Mouse (Mus musculus): Measurements from ENCODE around the gene Lgals8. TPM values are rescaled to one million over a fixed set of nuclear protein-coding genes. Genes with fewer than 3 reads are reported as not detected.

Gene Lgals8
- polyA plus RNA-seq, 1 experiment from 2014 or later: 12.7 TPM

DNA sequence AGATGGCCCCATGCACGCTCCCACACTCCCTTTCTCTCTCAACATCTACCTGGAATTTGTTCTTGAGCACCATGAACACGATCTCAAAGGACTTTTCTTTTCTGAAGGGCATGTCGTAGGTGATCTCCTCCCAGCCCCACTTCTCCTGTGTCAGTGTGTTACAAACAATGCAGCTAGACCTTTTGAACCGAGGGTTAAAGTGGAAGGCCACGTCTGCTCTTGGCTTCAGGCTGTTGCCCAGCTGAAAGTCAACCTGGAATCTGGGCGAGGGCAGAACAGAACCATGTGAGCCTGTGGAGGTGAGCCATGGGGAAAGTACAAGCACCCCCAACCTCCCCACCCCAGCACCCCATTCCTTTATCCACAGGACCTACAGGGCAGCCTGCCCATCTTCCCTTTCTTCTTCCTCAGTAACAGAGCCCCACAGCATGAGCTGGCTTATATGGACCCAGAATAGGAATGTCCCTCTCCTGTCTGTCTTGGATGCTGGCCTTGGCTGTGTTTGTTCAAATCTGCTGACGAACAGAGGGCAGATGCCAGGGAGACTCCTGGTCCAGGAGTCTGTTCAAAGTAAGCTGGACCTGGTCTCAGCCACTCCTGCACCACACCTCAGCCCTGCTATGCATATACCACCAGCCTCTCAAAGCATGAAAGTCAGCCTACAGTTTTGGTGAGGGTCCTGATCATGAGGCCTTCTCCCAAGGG is 9.9 kb downstream of the Lgals8 start:
- Histone ChIP-seq H3K4me3 (ENCODE audit: low read depth, low read length) (no peak overlapping the region), H3K4me2 (no peak overlapping the region), H3K36me3 (ENCODE audit: control insufficient read depth, insufficient read depth, low read length) (0 out of 2 replicates have a peak, but pooled peaks cover 3% of the 10 kb centered on the region), H3K27ac (ENCODE audit: low read depth, low read length) (no peak overlapping the region), H3K27me3 (ENCODE audit: control insufficient read depth, insufficient read depth, low read length) (no peaks in the 10 kb centered on the region), H3K9ac (ENCODE audit: low read depth, low read length) (no peak overlapping the region), H3K9me3 (replicated peaks; ENCODE audit: control insufficient read depth, low read length) (no peaks in the 10 kb centered on the region), H3K4me1 (ENCODE audit: control insufficient read depth, insufficient read depth, low read length) (0 out of 2 replicates have a peak, but pooled peaks cover 2% of the 10 kb centered on the region)
- no peak for ATAC-seq (replicated peaks; ENCODE audit: insufficient number of reproducible peaks, low FRiP score, low TSS enrichment)
- 76% methylated on average over 7 of the region's 7 CpGs for WGBS (ENCODE audit: insufficient replicate concordance)

DNA sequence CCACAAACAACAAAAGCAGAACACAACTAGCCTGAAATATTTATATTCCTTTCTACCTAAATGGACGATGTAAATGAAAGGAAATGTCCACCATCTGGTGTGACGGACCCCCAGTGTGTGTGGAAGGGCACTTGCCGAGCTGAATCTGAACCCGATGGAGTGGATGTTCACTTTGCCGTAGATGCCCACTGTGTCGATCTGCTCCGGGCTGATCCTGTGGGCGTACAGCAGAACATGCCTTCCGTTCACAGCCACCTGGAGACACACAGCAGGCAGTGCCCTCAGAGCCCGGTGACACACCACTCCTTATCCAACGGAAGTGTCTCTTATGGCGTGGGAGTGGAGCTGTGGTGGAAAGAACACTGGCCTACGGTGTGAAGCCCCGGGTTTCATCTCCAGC is 11.6 kb downstream of the Lgals8 start:
- 0 out of 2 replicates have a peak, but pooled peaks cover 2% of the 10 kb centered on the region for H3K4me1 ChIP-seq (ENCODE audit: control insufficient read depth, insufficient read depth, low read length)
- 89% methylated on average over 14 of the region's 14 CpGs for WGBS (ENCODE audit: insufficient replicate concordance)
- H3K27ac ChIP-seq (ENCODE audit: low read depth, low read length): no peak overlapping the region
- no peak overlapping the region for H3K4me3 ChIP-seq (ENCODE audit: low read depth, low read length)
- H3K4me2 ChIP-seq: no peak overlapping the region
- no peak overlapping the region for H3K9ac ChIP-seq (ENCODE audit: low read depth, low read length)
- H3K36me3 ChIP-seq (ENCODE audit: control insufficient read depth, insufficient read depth, low read length): 0 out of 2 replicates have a peak, but pooled peaks cover 3% of the 10 kb centered on the region
- no peak for ATAC-seq (replicated peaks; ENCODE audit: insufficient number of reproducible peaks, low FRiP score, low TSS enrichment)
- H3K27me3 ChIP-seq (ENCODE audit: control insufficient read depth, insufficient read depth, low read length): no peaks in the 10 kb centered on the region
- no peaks in the 10 kb centered on the region for H3K9me3 ChIP-seq (replicated peaks; ENCODE audit: control insufficient read depth, low read length)

GRCm38 (mm10) chr13:12442008-12442587 is 22.6 kb downstream of the Lgals8 start:
- 86% methylated on average over 2 of the region's 2 CpGs for WGBS (ENCODE audit: insufficient replicate concordance)
- no peak overlapping the region for H3K27ac ChIP-seq (ENCODE audit: low read depth, low read length)
- H3K9ac ChIP-seq (ENCODE audit: low read depth, low read length): no peak overlapping the region
- no peak overlapping the region for H3K4me2 ChIP-seq
- H3K27me3 ChIP-seq (ENCODE audit: control insufficient read depth, insufficient read depth, low read length): no peaks in the 10 kb centered on the region
- H3K36me3 ChIP-seq (ENCODE audit: control insufficient read depth, insufficient read depth, low read length): peaks cover 16% of the 10 kb centered on the region
- H3K9me3 ChIP-seq (replicated peaks; ENCODE audit: control insufficient read depth, low read length): no peaks in the 10 kb centered on the region
- no peaks in the 10 kb centered on the region for H3K4me1 ChIP-seq (ENCODE audit: control insufficient read depth, insufficient read depth, low read length)
- H3K4me3 ChIP-seq (ENCODE audit: low read depth, low read length): no peak overlapping the region
- ATAC-seq (replicated peaks; ENCODE audit: insufficient number of reproducible peaks, low FRiP score, low TSS enrichment): no peak; the same call in 1 of the 2 replicates

DNA sequence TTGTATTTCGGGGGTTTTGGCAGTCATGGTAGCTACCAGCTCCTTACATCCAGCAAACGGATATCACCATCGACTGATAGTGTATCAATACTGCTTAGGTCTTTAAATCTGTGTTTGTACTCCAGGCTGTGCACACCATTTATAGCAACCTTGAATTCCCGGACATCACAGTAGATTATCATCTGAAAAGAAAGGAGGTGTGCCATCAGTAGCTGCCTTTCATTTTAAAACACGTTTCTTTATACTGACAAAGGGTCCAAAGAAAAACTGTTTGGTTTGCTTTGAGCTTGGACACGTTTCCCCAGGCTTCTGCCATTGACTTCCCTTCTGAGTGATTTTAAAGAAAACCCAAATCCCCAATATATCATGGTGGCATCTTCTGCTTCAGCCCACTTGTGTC is 23.9 kb downstream of the Lgals8 start:
- Histone ChIP-seq H3K4me1 (ENCODE audit: control insufficient read depth, insufficient read depth, low read length) (no peaks in the 10 kb centered on the region), H3K27ac (ENCODE audit: low read depth, low read length) (no peak overlapping the region), H3K27me3 (ENCODE audit: control insufficient read depth, insufficient read depth, low read length) (no peaks in the 10 kb centered on the region), H3K9ac (ENCODE audit: low read depth, low read length) (no peak overlapping the region), H3K4me3 (ENCODE audit: low read depth, low read length) (no peak overlapping the region), H3K4me2 (no peak overlapping the region), H3K9me3 (replicated peaks; ENCODE audit: control insufficient read depth, low read length) (no peaks in the 10 kb centered on the region), H3K36me3 (ENCODE audit: control insufficient read depth, insufficient read depth, low read length) (peaks cover 18% of the 10 kb centered on the region)
- ATAC-seq (replicated peaks; ENCODE audit: insufficient number of reproducible peaks, low FRiP score, low TSS enrichment): no peak
- 85% methylated on average over 6 of the region's 6 CpGs for WGBS (ENCODE audit: insufficient replicate concordance)

GRCm38 (mm10) chr13:12439586-12439985 is 25.2 kb downstream of the Lgals8 start:
- Histone ChIP-seq H3K4me3 (ENCODE audit: low read depth, low read length) (no peak overlapping the region), H3K36me3 (ENCODE audit: control insufficient read depth, insufficient read depth, low read length) (peaks cover 24% of the 10 kb centered on the region), H3K4me1 (ENCODE audit: control insufficient read depth, insufficient read depth, low read length) (no peaks in the 10 kb centered on the region), H3K27ac (ENCODE audit: low read depth, low read length) (no peak overlapping the region), H3K9me3 (replicated peaks; ENCODE audit: control insufficient read depth, low read length) (no peaks in the 10 kb centered on the region), H3K9ac (ENCODE audit: low read depth, low read length) (no peak overlapping the region), H3K4me2 (no peak overlapping the region), H3K27me3 (ENCODE audit: control insufficient read depth, insufficient read depth, low read length) (no peaks in the 10 kb centered on the region)
- WGBS (ENCODE audit: insufficient replicate concordance): 94% methylated on average over 3 of the region's 3 CpGs
- ATAC-seq (replicated peaks; ENCODE audit: insufficient number of reproducible peaks, low FRiP score, low TSS enrichment): no peak

DNA sequence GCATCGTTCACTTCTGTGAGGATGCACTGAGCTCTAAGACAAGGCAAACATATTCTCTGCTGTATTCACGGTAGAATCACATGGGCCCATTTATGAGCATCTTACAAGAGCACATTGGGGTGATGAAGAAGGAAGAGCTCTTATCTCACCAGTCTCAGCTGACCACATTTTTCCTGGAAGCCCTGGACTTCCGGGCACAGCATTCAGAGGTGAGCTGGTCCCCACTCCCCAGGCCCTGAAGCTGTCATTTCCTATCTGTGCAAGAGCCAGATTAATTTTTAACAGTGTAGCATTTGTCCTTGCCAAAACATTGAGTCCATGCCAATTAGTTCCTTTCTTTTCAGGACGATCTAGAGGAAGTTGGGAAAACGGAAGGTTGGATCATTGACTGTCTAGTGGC is 30.9 kb downstream of the Lgals8 start:
- Histone ChIP-seq H3K27ac (ENCODE audit: low read depth, low read length) (no peak overlapping the region), H3K9ac (ENCODE audit: low read depth, low read length) (no peak overlapping the region), H3K4me1 (ENCODE audit: control insufficient read depth, insufficient read depth, low read length) (no peaks in the 10 kb centered on the region), H3K4me2 (no peak overlapping the region), H3K27me3 (ENCODE audit: control insufficient read depth, insufficient read depth, low read length) (no peaks in the 10 kb centered on the region), H3K36me3 (ENCODE audit: control insufficient read depth, insufficient read depth, low read length) (peaks cover 35% of the 10 kb centered on the region), H3K4me3 (ENCODE audit: low read depth, low read length) (no peak overlapping the region), H3K9me3 (replicated peaks; ENCODE audit: control insufficient read depth, low read length) (no peaks in the 10 kb centered on the region)
- 84% methylated on average over 5 of the region's 5 CpGs for WGBS (ENCODE audit: insufficient replicate concordance)
- no peak for ATAC-seq (replicated peaks; ENCODE audit: insufficient number of reproducible peaks, low FRiP score, low TSS enrichment)

GRCm38 (mm10) chr13:12428556-12428955 is 36.2 kb downstream of the Lgals8 start:
- Histone ChIP-seq H3K27me3 (ENCODE audit: control insufficient read depth, insufficient read depth, low read length) (no peaks in the 10 kb centered on the region), H3K27ac (ENCODE audit: low read depth, low read length) (no peak overlapping the region), H3K9me3 (replicated peaks; ENCODE audit: control insufficient read depth, low read length) (no peaks in the 10 kb centered on the region), H3K36me3 (ENCODE audit: control insufficient read depth, insufficient read depth, low read length) (peaks cover 43% of the 10 kb centered on the region), H3K4me2 (no peak overlapping the region), H3K4me3 (ENCODE audit: low read depth, low read length) (no peak overlapping the region), H3K9ac (ENCODE audit: low read depth, low read length) (no peak overlapping the region), H3K4me1 (ENCODE audit: control insufficient read depth, insufficient read depth, low read length) (no peaks in the 10 kb centered on the region)
- no peak for ATAC-seq (replicated peaks; ENCODE audit: insufficient number of reproducible peaks, low FRiP score, low TSS enrichment)
- WGBS (ENCODE audit: insufficient replicate concordance): 88% methylated on average over 13 of the region's 13 CpGs

DNA sequence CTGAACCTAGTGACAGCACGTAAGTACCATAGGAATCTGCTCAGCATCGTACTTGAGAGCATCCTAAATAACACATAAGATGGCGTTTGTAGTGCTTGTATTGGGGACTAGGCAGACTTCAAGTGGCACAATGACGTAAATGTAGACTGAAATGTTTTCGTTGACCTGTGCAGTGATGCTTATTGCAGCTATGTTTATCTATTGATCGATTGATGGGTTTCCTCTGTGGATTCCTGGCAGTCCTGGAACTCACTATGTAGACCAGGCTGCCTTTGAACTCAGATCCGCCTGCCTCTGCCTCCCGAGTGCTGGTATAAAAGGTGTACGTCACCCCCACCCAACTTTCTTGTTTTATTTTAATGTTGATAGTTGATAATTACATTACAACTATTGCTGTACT is 44.1 kb downstream of the Lgals8 start:
- Histone ChIP-seq H3K36me3 (ENCODE audit: control insufficient read depth, insufficient read depth, low read length) (peaks cover 30% of the 10 kb centered on the region), H3K27me3 (ENCODE audit: control insufficient read depth, insufficient read depth, low read length) (no peaks in the 10 kb centered on the region), H3K27ac (ENCODE audit: low read depth, low read length) (no peak overlapping the region), H3K4me2 (no peak overlapping the region), H3K9me3 (replicated peaks; ENCODE audit: control insufficient read depth, low read length) (no peaks in the 10 kb centered on the region), H3K4me1 (ENCODE audit: control insufficient read depth, insufficient read depth, low read length) (no peaks in the 10 kb centered on the region), H3K4me3 (ENCODE audit: low read depth, low read length) (no peak overlapping the region), H3K9ac (ENCODE audit: low read depth, low read length) (no peak overlapping the region)
- 92% methylated on average over 9 of the region's 9 CpGs for WGBS (ENCODE audit: insufficient replicate concordance)
- ATAC-seq (replicated peaks; ENCODE audit: insufficient number of reproducible peaks, low FRiP score, low TSS enrichment): no peak

GRCm38 (mm10) chr13:12412016-12412415 is 52.7 kb downstream of the Lgals8 start:
- no peak overlapping the region for H3K27ac ChIP-seq (ENCODE audit: low read depth, low read length)
- 76% methylated on average over 8 of the region's 8 CpGs for WGBS (ENCODE audit: insufficient replicate concordance)
- H3K27me3 ChIP-seq (ENCODE audit: control insufficient read depth, insufficient read depth, low read length): no peaks in the 10 kb centered on the region
- ATAC-seq (replicated peaks; ENCODE audit: insufficient number of reproducible peaks, low FRiP score, low TSS enrichment): no peak
- H3K9me3 ChIP-seq (replicated peaks; ENCODE audit: control insufficient read depth, low read length): no peaks in the 10 kb centered on the region
- H3K36me3 ChIP-seq (ENCODE audit: control insufficient read depth, insufficient read depth, low read length): peaks cover 10% of the 10 kb centered on the region
- no peak overlapping the region for H3K4me3 ChIP-seq (ENCODE audit: low read depth, low read length)
- H3K4me2 ChIP-seq: no peak overlapping the region
- H3K4me1 ChIP-seq (ENCODE audit: control insufficient read depth, insufficient read depth, low read length): no peaks in the 10 kb centered on the region
- no peak overlapping the region for H3K9ac ChIP-seq (ENCODE audit: low read depth, low read length)
